Comparison of ENCODE assay signal across 21 mouse cellular contexts in the genomic region with DNA sequence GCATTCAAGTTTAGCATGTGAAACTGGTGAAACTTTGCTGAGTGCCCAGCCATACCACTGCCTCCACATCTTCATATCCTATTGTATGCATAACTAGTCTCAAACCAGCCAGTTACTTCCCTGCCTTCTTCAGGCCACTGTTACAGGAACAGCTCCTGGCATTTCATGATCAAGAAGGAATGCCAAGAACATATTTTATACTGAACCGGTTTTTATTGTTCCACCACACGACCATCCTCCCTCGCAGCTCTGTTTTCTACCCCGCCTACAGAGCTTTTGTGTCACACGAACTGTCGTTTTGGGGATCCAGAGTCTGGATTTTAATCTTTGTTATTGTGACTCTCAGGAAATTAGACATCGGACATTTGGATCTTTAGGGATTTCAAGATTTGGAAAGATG.
DNase-seq lines count a peak whose midpoint lies in the region; ATAC-seq lines count a peak whose summit lies in the region.
"Had no signal": no experiment of that assay in that cellular context is flagged by ENCODE, and none has a peak within 500 bp of the region (broad histone marks: within the 10 kb centered on the region; RNA-seq: fewer than 3 reads in every experiment).

No protein-coding gene starts in this region.

- ATAC-seq in frontal cortex, adult (ENCODE audit: low TSS enrichment) = peak; percentile 79
- ATAC-seq: activated CD4-positive, CD25-positive, alpha-beta regulatory T cell, adult 4 months; forebrain, embryonic 14.5 days; forebrain, postnatal 0 days had no signal

- no peak for DNase-seq in frontal cortex, postnatal 36 days (ENCODE audit: low spot score in 2 of 2)
- DNase-seq in layer of hippocampus, adult 18-20 months (ENCODE audit: low spot score in 2 of 2) = peak; percentile 7 to 67
- DNase-seq in layer of hippocampus, postnatal 10 days (ENCODE audit: low spot score in 2 of 2) = no peak
- DNase-seq in brain, adult 2 months (ENCODE audit: low read depth, low spot score) = peak; percentile 46
- DNase-seq in layer of hippocampus, adult 9-11 months = peak; percentile 47
- DNase-seq in cerebellum, adult 11-12 months = no peak
- no peak for DNase-seq in adrenal gland, adult 2 months
- DNase-seq: adrenal gland, postnatal 10 days; adrenal gland, postnatal 36 days; cerebellum, adult 11 months; cerebellum, adult 9-10 months; cerebellum, postnatal 14 days; forebrain, postnatal 0 days; gastrocnemius, postnatal 10 days; gastrocnemius, postnatal 36 days; heart, adult 2 months; heart, postnatal 14 days; heart, postnatal 4 days had no signal

Comparison
In these comparisons a context has a peak if more than half of its experiments do, and no peak if none do; other contexts are left out.
1. DNase-seq: peak in layer of hippocampus, adult 18-20 months (2 of 2), brain, adult 2 months (single experiment) and layer of hippocampus, adult 9-11 months (single experiment); none in frontal cortex, postnatal 36 days (0 of 2), layer of hippocampus, postnatal 10 days (0 of 2), cerebellum, adult 11-12 months (single experiment) and adrenal gland, adult 2 months (single experiment).